Mouse (Mus musculus) embryonic facial prominence, embryonic 12.5 days (tissue): ENCODE results near the gene Itga9. TPM values are rescaled to one million over a fixed set of nuclear protein-coding genes. Genes with fewer than 3 reads are reported as not detected.

Source experiments
- ATAC-seq: fragments of 200-750 bp; cut with Nextera tagmentation; 2 replicates; pipeline ENCODE4 v1.8.0; 2017; ENCODE audit not compliant: insufficient number of reproducible peaks, insufficient read depth, low FRiP score, low TSS enrichment
- H3K27ac ChIP-seq: fragments of 300-500 bp; sonication (generic); 2 replicates; pipeline ENCODE4 v1.5.1; 2016; ENCODE audit warnings: mild to moderate bottlenecking
- H3K27me3 ChIP-seq: fragments of 300-500 bp; sonication (generic); 2 replicates; pipeline ENCODE4 v1.6.1; 2016; ENCODE audit warnings: mild to moderate bottlenecking, moderate library complexity
- H3K36me3 ChIP-seq: fragments of 300-500 bp; sonication (generic); 2 replicates; pipeline ENCODE4 v1.6.1; 2016; ENCODE audit warnings: mild to moderate bottlenecking
- H3K4me1 ChIP-seq: fragments of 300-500 bp; sonication (generic); 2 replicates; pipeline ENCODE4 v1.6.1; 2016
- H3K4me2 ChIP-seq: fragments of 300-500 bp; sonication (generic); replicated peaks from 2 replicates; pipeline ENCODE4 v1.6.1; 2016; ENCODE audit warnings: mild to moderate bottlenecking, moderate library complexity
- H3K4me3 ChIP-seq: fragments of 300-500 bp; sonication (generic); 2 replicates; pipeline ENCODE4 v1.5.1; 2016; ENCODE audit warnings: mild to moderate bottlenecking
- H3K9ac ChIP-seq: fragments of 300-500 bp; sonication (generic); 2 replicates; pipeline ENCODE4 v1.6.1; 2016; ENCODE audit warnings: mild to moderate bottlenecking, moderate library complexity
- H3K9me3 ChIP-seq: fragments of 300-500 bp; sonication (generic); 2 replicates; pipeline ENCODE4 v1.6.1; 2016; ENCODE audit warnings: mild to moderate bottlenecking, moderate library complexity
- WGBS: fragments of 180-500 bp; shearing (Covaris S2); methylation state at CpG from one replicate; pipeline ENCODE4 v1.1.7; 2016; 5-methylcytosine and 5-hydroxymethylcytosine counted together
- polyA plus RNA-seq: library from polyadenylated mRNA; unstranded; fragments of >200 nt; fragmentation: Nextera tagmentation; extraction: Ambion mirVana; gene quantifications from 2 replicates; pipeline ENCODE4 v1.2.1, GENCODE M21; 2016

Itga9 gene
- polyA plus RNA-seq: 18.7 and 24.9 TPM in 2 replicates

GRCm38 (mm10) chr9:118606148-118606816 lies at the start of gene Itga9:
Gene Itga9, plus strand, starts transcription at chr9:118606690.
- WGBS: 13% methylated on average over 33 of the region's 42 CpGs
- H3K4me1 ChIP-seq: peaks cover 30% of the 10 kb centered on the region
- H3K27ac ChIP-seq: peak within 1 kb of the TSS; percentile 74
- no peaks in the 10 kb centered on the region for H3K36me3 ChIP-seq
- H3K4me3 ChIP-seq: peak within 1 kb of the TSS; percentile 75
- peak; percentile 70 for ATAC-seq
- H3K9ac ChIP-seq: peak within 1 kb of the TSS; percentile 91
- no peaks in the 10 kb centered on the region for H3K9me3 ChIP-seq
- peak within 1 kb of the TSS; percentile 92 for H3K4me2 ChIP-seq
- no peaks in the 10 kb centered on the region for H3K27me3 ChIP-seq

- Histone ChIP-seq H3K9me3 (no peaks in the 10 kb centered on the region), H3K4me2 (no peak overlapping the region), H3K27me3 (no peaks in the 10 kb centered on the region), H3K4me1 (no peaks in the 10 kb centered on the region), H3K4me3 (no peak overlapping the region), H3K36me3 (peaks cover 78% of the 10 kb centered on the region), H3K9ac (no peak overlapping the region), H3K27ac (no peak overlapping the region)
- WGBS: 90% methylated on average over 24 of the region's 24 CpGs
- no peak for ATAC-seq
Measured at GRCm38 (mm10) chr9:118556951-118557780, 49.3 kb upstream of the Itga9 start.

- H3K36me3 ChIP-seq: peaks cover 88% of the 10 kb centered on the region
- no peak overlapping the region for H3K4me2 ChIP-seq
Measured at GRCm38 (mm10) chr9:118563356-118563755, 43.1 kb upstream of the Itga9 start.

GRCm38 (mm10) chr9:118563866-118564265 lies 42.6 kb upstream of the Itga9 start:
- Histone ChIP-seq H3K36me3 (peaks cover 84% of the 10 kb centered on the region), H3K4me1 (peaks cover 3% of the 10 kb centered on the region; the same call in 1 of the 2 replicates)

More at GRCm38 (mm10) chr9:118563356-118563755, 43.1 kb upstream of the Itga9 start:
- H3K27me3 ChIP-seq: no peaks in the 10 kb centered on the region
- WGBS: 95% methylated on average over 11 of the region's 11 CpGs
- H3K27ac ChIP-seq: no peak overlapping the region
- no peaks in the 10 kb centered on the region for H3K9me3 ChIP-seq
- H3K4me3 ChIP-seq: no peak overlapping the region
- no peak for ATAC-seq
- H3K4me1 ChIP-seq: peaks cover 3% of the 10 kb centered on the region; the same call in 1 of the 2 replicates
- H3K9ac ChIP-seq: no peak overlapping the region

GRCm38 (mm10) chr9:118564696-118565095 lies 41.8 kb upstream of the Itga9 start:
- H3K4me2 ChIP-seq: no peak overlapping the region
- no peak overlapping the region for H3K4me3 ChIP-seq
- ATAC-seq: no peak
- no peaks in the 10 kb centered on the region for H3K9me3 ChIP-seq
- no peak overlapping the region for H3K27ac ChIP-seq
- H3K4me1 ChIP-seq: peaks cover 3% of the 10 kb centered on the region; the same call in 1 of the 2 replicates
- no peaks in the 10 kb centered on the region for H3K27me3 ChIP-seq
- no peak overlapping the region for H3K9ac ChIP-seq
- 90% methylated on average over 16 of the region's 16 CpGs for WGBS
- H3K36me3 ChIP-seq: peaks cover 84% of the 10 kb centered on the region

More at GRCm38 (mm10) chr9:118563866-118564265, 42.6 kb upstream of the Itga9 start:
- H3K4me3 ChIP-seq: no peak overlapping the region
- no peak overlapping the region for H3K27ac ChIP-seq
- H3K9ac ChIP-seq: no peak overlapping the region
- 90% methylated on average over 7 of the region's 7 CpGs for WGBS
- no peak for ATAC-seq
- H3K9me3 ChIP-seq: no peaks in the 10 kb centered on the region
- H3K27me3 ChIP-seq: no peaks in the 10 kb centered on the region
- H3K4me2 ChIP-seq: no peak overlapping the region

GRCm38 (mm10) chr9:118569328-118569727 lies 37.2 kb upstream of the Itga9 start:
- H3K4me2 ChIP-seq: no peak overlapping the region
- ATAC-seq: no peak
- H3K4me3 ChIP-seq: no peak overlapping the region
- 89% methylated on average over 6 of the region's 6 CpGs for WGBS
- H3K9ac ChIP-seq: no peak overlapping the region
- H3K9me3 ChIP-seq: no peaks in the 10 kb centered on the region
- peaks cover 3% of the 10 kb centered on the region; the same call in 1 of the 2 replicates for H3K4me1 ChIP-seq
- H3K36me3 ChIP-seq: peaks cover 77% of the 10 kb centered on the region
- no peaks in the 10 kb centered on the region for H3K27me3 ChIP-seq
- H3K27ac ChIP-seq: no peak overlapping the region

- peaks cover 76% of the 10 kb centered on the region for H3K36me3 ChIP-seq
- no peaks in the 10 kb centered on the region for H3K9me3 ChIP-seq
- H3K4me3 ChIP-seq: no peak overlapping the region
- H3K9ac ChIP-seq: no peak overlapping the region
- ATAC-seq: no peak
- no peaks in the 10 kb centered on the region for H3K27me3 ChIP-seq
- WGBS: 82% methylated on average over 4 of the region's 4 CpGs
- H3K4me1 ChIP-seq: peaks cover under 1% of the 10 kb centered on the region; the same call in 1 of the 2 replicates
- no peak overlapping the region for H3K27ac ChIP-seq
- H3K4me2 ChIP-seq: no peak overlapping the region
Measured at GRCm38 (mm10) chr9:118570865-118571264, 35.6 kb upstream of the Itga9 start.

GRCm38 (mm10) chr9:118571701-118572100 lies 34.8 kb upstream of the Itga9 start:
- ATAC-seq: no peak
- Histone ChIP-seq H3K9me3 (no peaks in the 10 kb centered on the region), H3K4me1 (no peaks in the 10 kb centered on the region), H3K9ac (no peak overlapping the region), H3K4me3 (no peak overlapping the region), H3K27ac (no peak overlapping the region), H3K36me3 (peaks cover 76% of the 10 kb centered on the region), H3K4me2 (no peak overlapping the region), H3K27me3 (no peaks in the 10 kb centered on the region)
- WGBS: 88% methylated on average over 4 of the region's 4 CpGs

GRCm38 (mm10) chr9:118574911-118575310 lies 31.6 kb upstream of the Itga9 start:
- ATAC-seq: no peak
- Histone ChIP-seq H3K27ac (no peak overlapping the region), H3K4me3 (no peak overlapping the region), H3K9ac (no peak overlapping the region), H3K4me1 (no peaks in the 10 kb centered on the region), H3K27me3 (no peaks in the 10 kb centered on the region), H3K36me3 (peaks cover 64% of the 10 kb centered on the region), H3K4me2 (no peak overlapping the region), H3K9me3 (no peaks in the 10 kb centered on the region)
- WGBS: 92% methylated on average over 5 of the region's 5 CpGs

GRCm38 (mm10) chr9:118580371-118580770 lies 26.1 kb upstream of the Itga9 start:
- no peak for ATAC-seq
- Histone ChIP-seq H3K27me3 (no peaks in the 10 kb centered on the region), H3K27ac (no peak overlapping the region), H3K4me3 (no peak overlapping the region), H3K4me1 (no peaks in the 10 kb centered on the region), H3K36me3 (peaks cover 44% of the 10 kb centered on the region), H3K9me3 (no peaks in the 10 kb centered on the region), H3K9ac (no peak overlapping the region), H3K4me2 (no peak overlapping the region)
- 69% methylated on average over 6 of the region's 6 CpGs for WGBS

GRCm38 (mm10) chr9:118582757-118583156 lies 23.7 kb upstream of the Itga9 start:
- no peaks in the 10 kb centered on the region for H3K27me3 ChIP-seq
- no peak overlapping the region for H3K4me2 ChIP-seq
- peaks cover 25% of the 10 kb centered on the region for H3K36me3 ChIP-seq
- H3K4me1 ChIP-seq: no peaks in the 10 kb centered on the region
- H3K27ac ChIP-seq: no peak overlapping the region
- H3K4me3 ChIP-seq: no peak overlapping the region
- no peaks in the 10 kb centered on the region for H3K9me3 ChIP-seq
- H3K9ac ChIP-seq: no peak overlapping the region
- no peak for ATAC-seq
- 66% methylated on average over 6 of the region's 6 CpGs for WGBS

- H3K27me3 ChIP-seq: no peaks in the 10 kb centered on the region
- no peak for ATAC-seq
- H3K9ac ChIP-seq: no peak overlapping the region
- peaks cover 4% of the 10 kb centered on the region; the same call in 1 of the 2 replicates for H3K4me1 ChIP-seq
- H3K27ac ChIP-seq: no peak overlapping the region
- no peak overlapping the region for H3K4me2 ChIP-seq
- peaks cover 18% of the 10 kb centered on the region for H3K36me3 ChIP-seq
- no peak overlapping the region for H3K4me3 ChIP-seq
- WGBS: 80% methylated on average over 1 of the region's 1 CpGs
- no peaks in the 10 kb centered on the region for H3K9me3 ChIP-seq
Measured at GRCm38 (mm10) chr9:118584838-118585237, 21.7 kb upstream of the Itga9 start.
